Mouse (Mus musculus): ENCODE data around the gene Trio.

Trio gene

GRCm38 (mm10) chr15:27945570-27945969 is 80.1 kb downstream of the Trio start:
- DNase-seq (ENCODE audit: low read depth, low spot score) = no peak

- no peak for DNase-seq (ENCODE audit: low read depth, low spot score)
These were observed 80.8 kb downstream of the Trio start for GRCm38 (mm10) chr15:27944898-27945297.

GRCm38 (mm10) chr15:27943486-27944195 is 82.0 kb downstream of the Trio start:
- peak; percentile 82 for DNase-seq (ENCODE audit: low read depth, low spot score)

GRCm38 (mm10) chr15:27942148-27942847 is 83.3 kb downstream of the Trio start:
- DNase-seq (ENCODE audit: low read depth, low spot score) = peak; percentile 67

GRCm38 (mm10) chr15:27941441-27941840 is 84.2 kb downstream of the Trio start:
- no peak for DNase-seq (ENCODE audit: low read depth, low spot score)

GRCm38 (mm10) chr15:27941020-27941419 is 84.6 kb downstream of the Trio start:
- no peak for DNase-seq (ENCODE audit: low read depth, low spot score)

GRCm38 (mm10) chr15:27940032-27940431 is 85.6 kb downstream of the Trio start:
- DNase-seq (ENCODE audit: low read depth, low spot score) = no peak

GRCm38 (mm10) chr15:27938886-27939285 is 86.8 kb downstream of the Trio start:
- no peak for DNase-seq (ENCODE audit: low read depth, low spot score)

- DNase-seq (ENCODE audit: low read depth, low spot score) = no peak
These were observed 87.5 kb downstream of the Trio start for GRCm38 (mm10) chr15:27937861-27938833.

GRCm38 (mm10) chr15:27937003-27937860 is 88.4 kb downstream of the Trio start:
- DNase-seq (ENCODE audit: low read depth, low spot score) = peak; percentile 81

- peak; percentile 92 for DNase-seq (ENCODE audit: low read depth, low spot score)
These were observed 89.6 kb downstream of the Trio start for GRCm38 (mm10) chr15:27935772-27936746.

GRCm38 (mm10) chr15:27933270-27933669 is 92.4 kb downstream of the Trio start:
- no peak for DNase-seq (ENCODE audit: low read depth, low spot score)

GRCm38 (mm10) chr15:27931891-27932290 is 93.8 kb downstream of the Trio start:
- DNase-seq (ENCODE audit: low read depth, low spot score) = no peak

GRCm38 (mm10) chr15:27931459-27931858 is 94.2 kb downstream of the Trio start:
- DNase-seq (ENCODE audit: low read depth, low spot score) = no peak

- no peak for DNase-seq (ENCODE audit: low read depth, low spot score)
These were observed 98.0 kb downstream of the Trio start for GRCm38 (mm10) chr15:27927614-27928013.

GRCm38 (mm10) chr15:27926941-27927340 is 98.7 kb downstream of the Trio start:
- DNase-seq (ENCODE audit: low read depth, low spot score) = no peak

GRCm38 (mm10) chr15:27926450-27926849 is 99.2 kb downstream of the Trio start:
- no peak for DNase-seq (ENCODE audit: low read depth, low spot score)

GRCm38 (mm10) chr15:27925865-27926264 is 99.8 kb downstream of the Trio start:
- DNase-seq (ENCODE audit: low read depth, low spot score) = no peak

GRCm38 (mm10) chr15:27925004-27925635 is 100.5 kb downstream of the Trio start:
- no peak for DNase-seq (ENCODE audit: low read depth, low spot score)

Measured in 3T3-L1 (cell line).